Mouse (Mus musculus) forebrain, embryonic 15.5 days (tissue): ENCODE data around the gene Ppfibp2. TPM values are rescaled to one million over a fixed set of nuclear protein-coding genes. Genes with fewer than 3 reads are reported as not detected.

ENCODE experiments used
- ATAC-seq: fragments of 200-750 bp; cut with Nextera tagmentation; replicated peaks from 2 replicates; pipeline ENCODE4 v1.8.0; 2017; ENCODE audit warnings: mild to moderate bottlenecking, moderate TSS enrichment, moderate library complexity
- H3K27ac ChIP-seq: fragments of 300-500 bp; sonication (generic); replicated peaks from 2 replicates; pipeline ENCODE4 v1.5.1; 2015; ENCODE audit warnings: mild to moderate bottlenecking, inconsistent platforms
- H3K27me3 ChIP-seq: fragments of 300-500 bp; sonication (generic); 2 replicates; pipeline ENCODE4 v1.6.1; 2015; ENCODE audit warnings: inconsistent platforms
- H3K36me3 ChIP-seq: fragments of 300-500 bp; sonication (generic); 2 replicates; pipeline ENCODE4 v1.6.1; 2015; ENCODE audit warnings: mild to moderate bottlenecking, inconsistent platforms
- H3K4me1 ChIP-seq: fragments of 300-500 bp; sonication (generic); 2 replicates; pipeline ENCODE4 v1.6.1; 2015; ENCODE audit warnings: inconsistent platforms
- H3K4me2 ChIP-seq: fragments of 300-500 bp; sonication (generic); replicated peaks from 2 replicates; pipeline ENCODE4 v1.6.1; 2015; ENCODE audit warnings: mild to moderate bottlenecking, inconsistent platforms
- H3K4me3 ChIP-seq: fragments of 300-500 bp; sonication (generic); 2 replicates; pipeline ENCODE4 v1.5.1; 2015; ENCODE audit warnings: mild to moderate bottlenecking, inconsistent platforms
- H3K9ac ChIP-seq: fragments of 300-500 bp; sonication (generic); replicated peaks from 2 replicates; pipeline ENCODE4 v1.6.1; 2015; ENCODE audit warnings: mild to moderate bottlenecking, inconsistent platforms
- H3K9me3 ChIP-seq: fragments of 300-500 bp; sonication (generic); 2 replicates; pipeline ENCODE4 v1.6.1; 2016; ENCODE audit warnings: inconsistent platforms
- WGBS: fragments of 180-500 bp; shearing (Covaris S2); methylation state at CpG from one replicate; pipeline ENCODE4 v1.1.7; 2015; ENCODE audit warnings: mixed read lengths; 5-methylcytosine and 5-hydroxymethylcytosine counted together
- polyA plus RNA-seq: library from polyadenylated mRNA; unstranded; fragments of >200 nt; fragmentation: Nextera tagmentation; extraction: Ambion mirVana; gene quantifications from 2 replicates; pipeline ENCODE4 v1.2.1, GENCODE M21; 2015

Ppfibp2 gene
- polyA plus RNA-seq, result 1.3 and 1.6 TPM in 2 replicates

GRCm38 (mm10) chr7:107594857-107595402, at the start of gene Ppfibp2:
Gene Ppfibp2, plus strand, starts transcription at chr7:107595207.
- WGBS, result under 1% methylated on average over 24 of the region's 24 CpGs
- ATAC-seq, result peak; percentile 94
- H3K36me3 ChIP-seq, result no peaks in the 10 kb centered on the region

GRCm38 (mm10) chr7:107547872-107548271, 47.1 kb upstream of the Ppfibp2 start:
- no peaks in the 10 kb centered on the region for H3K36me3 ChIP-seq
- no peaks in the 10 kb centered on the region for H3K9me3 ChIP-seq
- H3K4me2 ChIP-seq, result no peak overlapping the region
- H3K27ac ChIP-seq, result no peak overlapping the region
- ATAC-seq, result no peak
- no peaks in the 10 kb centered on the region for H3K27me3 ChIP-seq
- 94% methylated on average over 3 of the region's 3 CpGs for WGBS
- H3K9ac ChIP-seq, result no peak overlapping the region
- no peak overlapping the region for H3K4me3 ChIP-seq
- H3K4me1 ChIP-seq, result no peaks in the 10 kb centered on the region

More at GRCm38 (mm10) chr7:107594857-107595402, at the start of gene Ppfibp2:
- H3K4me1 ChIP-seq, result peaks cover 13% of the 10 kb centered on the region
- peak within 1 kb of the TSS; percentile 44 for H3K9ac ChIP-seq
- H3K4me2 ChIP-seq, result peak within 1 kb of the TSS; percentile 84
- H3K4me3 ChIP-seq, result peak within 1 kb of the TSS; percentile 56
- no peaks in the 10 kb centered on the region for H3K9me3 ChIP-seq
- H3K27me3 ChIP-seq, result peaks cover 3% of the 10 kb centered on the region; the same call in 1 of the 2 replicates
- no peak within 1 kb of the TSS for H3K27ac ChIP-seq

- no peaks in the 10 kb centered on the region for H3K36me3 ChIP-seq
These were observed 41.5 kb upstream of the Ppfibp2 start for GRCm38 (mm10) chr7:107553461-107553860.

DNA sequence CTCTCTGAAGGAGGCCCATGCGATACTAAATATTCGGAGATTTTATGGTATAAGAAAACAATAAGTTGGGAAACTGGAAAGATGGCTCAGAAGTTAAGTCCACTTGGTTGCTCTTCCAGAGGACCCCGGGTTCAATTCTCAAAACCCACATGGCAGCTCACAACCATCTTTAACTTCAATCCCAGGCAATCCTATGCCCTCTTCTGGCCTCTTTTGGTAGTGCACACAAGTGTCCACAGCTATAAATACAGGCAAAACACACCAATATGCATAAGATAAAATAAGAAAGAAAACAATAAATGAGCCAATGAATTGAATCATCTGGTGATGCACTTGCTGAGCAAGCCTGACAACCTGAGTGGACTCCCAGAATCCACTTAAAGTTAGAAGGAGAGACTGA, 39.1 kb upstream of the Ppfibp2 start:
- Histone ChIP-seq H3K9ac (no peak overlapping the region), H3K9me3 (no peaks in the 10 kb centered on the region), H3K36me3 (no peaks in the 10 kb centered on the region), H3K4me2 (no peak overlapping the region), H3K27me3 (no peaks in the 10 kb centered on the region), H3K4me1 (no peaks in the 10 kb centered on the region), H3K4me3 (no peak overlapping the region), H3K27ac (no peak overlapping the region)
- ATAC-seq, result no peak
- WGBS, result 90% methylated on average over 3 of the region's 3 CpGs

More at GRCm38 (mm10) chr7:107553461-107553860, 41.5 kb upstream of the Ppfibp2 start:
- Histone ChIP-seq H3K4me3 (no peak overlapping the region), H3K4me2 (no peak overlapping the region), H3K9me3 (no peaks in the 10 kb centered on the region), H3K27ac (no peak overlapping the region), H3K27me3 (no peaks in the 10 kb centered on the region), H3K4me1 (no peaks in the 10 kb centered on the region), H3K9ac (no peak overlapping the region)
- WGBS, result 80% methylated on average over 1 of the region's 1 CpGs
- no peak for ATAC-seq

GRCm38 (mm10) chr7:107560675-107561074, 34.3 kb upstream of the Ppfibp2 start:
- H3K4me3 ChIP-seq, result no peak overlapping the region
- H3K27ac ChIP-seq, result no peak overlapping the region
- H3K9ac ChIP-seq, result no peak overlapping the region
- H3K9me3 ChIP-seq, result no peaks in the 10 kb centered on the region
- no peaks in the 10 kb centered on the region for H3K4me1 ChIP-seq
- H3K4me2 ChIP-seq, result no peak overlapping the region
- no peak for ATAC-seq
- no peaks in the 10 kb centered on the region for H3K27me3 ChIP-seq
- H3K36me3 ChIP-seq, result no peaks in the 10 kb centered on the region
- 76% methylated on average over 2 of the region's 2 CpGs for WGBS

GRCm38 (mm10) chr7:107561584-107561983, 33.4 kb upstream of the Ppfibp2 start:
- no peaks in the 10 kb centered on the region for H3K9me3 ChIP-seq
- H3K9ac ChIP-seq, result no peak overlapping the region
- no peak for ATAC-seq
- H3K27ac ChIP-seq, result no peak overlapping the region
- WGBS, result 83% methylated on average over 3 of the region's 3 CpGs
- no peak overlapping the region for H3K4me3 ChIP-seq
- H3K4me2 ChIP-seq, result no peak overlapping the region
- H3K27me3 ChIP-seq, result no peaks in the 10 kb centered on the region
- H3K36me3 ChIP-seq, result no peaks in the 10 kb centered on the region
- no peaks in the 10 kb centered on the region for H3K4me1 ChIP-seq

GRCm38 (mm10) chr7:107563727-107564126, 31.3 kb upstream of the Ppfibp2 start:
- WGBS, result 17% methylated on average over 2 of the region's 2 CpGs
- Histone ChIP-seq H3K27me3 (no peaks in the 10 kb centered on the region), H3K4me1 (no peaks in the 10 kb centered on the region), H3K4me2 (no peak overlapping the region), H3K4me3 (no peak overlapping the region), H3K9me3 (no peaks in the 10 kb centered on the region), H3K9ac (no peak overlapping the region), H3K36me3 (no peaks in the 10 kb centered on the region), H3K27ac (no peak overlapping the region)
- ATAC-seq, result no peak

DNA sequence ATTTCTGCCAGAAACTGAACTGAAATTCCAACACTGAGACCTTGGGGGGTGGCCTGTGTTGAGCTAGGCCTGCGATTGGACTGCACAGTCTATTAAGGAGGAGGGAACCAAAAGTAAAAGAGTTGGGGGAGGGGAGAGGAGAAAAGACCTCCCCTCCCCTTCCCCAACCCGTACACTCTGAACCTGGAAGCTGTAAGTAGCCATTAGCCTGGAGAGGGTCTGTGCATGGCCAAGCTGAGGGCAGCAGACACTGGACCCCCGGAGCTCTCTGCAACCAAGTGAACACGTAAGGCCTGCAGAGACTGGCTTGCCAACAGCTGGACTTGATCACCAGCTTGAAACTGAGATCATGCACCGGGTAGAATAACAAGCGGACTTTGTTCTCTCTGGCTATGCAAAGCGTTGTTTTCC, 27.7 kb upstream of the Ppfibp2 start, which contains the start of gene Olfml1:
Gene Olfml1 (plus strand): TSS at position 186 of the 411 bp plus-strand sequence.
- no peaks in the 10 kb centered on the region for H3K4me1 ChIP-seq
- no peaks in the 10 kb centered on the region for H3K36me3 ChIP-seq
- WGBS, result 57% methylated on average over 7 of the region's 7 CpGs
- no peaks in the 10 kb centered on the region for H3K27me3 ChIP-seq
- H3K4me2 ChIP-seq, result no peak within 1 kb of the TSS
- no peak within 1 kb of the TSS for H3K4me3 ChIP-seq
- H3K27ac ChIP-seq, result no peak within 1 kb of the TSS
- H3K9ac ChIP-seq, result no peak within 1 kb of the TSS
- H3K9me3 ChIP-seq, result no peaks in the 10 kb centered on the region
- no peak for ATAC-seq

GRCm38 (mm10) chr7:107567674-107568073, 27.3 kb upstream of the Ppfibp2 start:
- H3K36me3 ChIP-seq, result no peaks in the 10 kb centered on the region
- no peaks in the 10 kb centered on the region for H3K9me3 ChIP-seq
- no peak overlapping the region for H3K4me3 ChIP-seq
- no peak overlapping the region for H3K9ac ChIP-seq
- H3K27me3 ChIP-seq, result no peaks in the 10 kb centered on the region
- WGBS, result 75% methylated on average over 5 of the region's 5 CpGs
- no peak overlapping the region for H3K4me2 ChIP-seq
- ATAC-seq, result no peak
- H3K4me1 ChIP-seq, result no peaks in the 10 kb centered on the region
- H3K27ac ChIP-seq, result no peak overlapping the region

GRCm38 (mm10) chr7:107568971-107569370, 26.0 kb upstream of the Ppfibp2 start:
- WGBS, result 72% methylated on average over 4 of the region's 4 CpGs
- no peaks in the 10 kb centered on the region for H3K9me3 ChIP-seq
- no peak overlapping the region for H3K4me2 ChIP-seq
- H3K36me3 ChIP-seq, result no peaks in the 10 kb centered on the region
- H3K4me3 ChIP-seq, result no peak overlapping the region
- no peak for ATAC-seq
- H3K9ac ChIP-seq, result no peak overlapping the region
- no peaks in the 10 kb centered on the region for H3K4me1 ChIP-seq
- no peak overlapping the region for H3K27ac ChIP-seq
- no peaks in the 10 kb centered on the region for H3K27me3 ChIP-seq

DNA sequence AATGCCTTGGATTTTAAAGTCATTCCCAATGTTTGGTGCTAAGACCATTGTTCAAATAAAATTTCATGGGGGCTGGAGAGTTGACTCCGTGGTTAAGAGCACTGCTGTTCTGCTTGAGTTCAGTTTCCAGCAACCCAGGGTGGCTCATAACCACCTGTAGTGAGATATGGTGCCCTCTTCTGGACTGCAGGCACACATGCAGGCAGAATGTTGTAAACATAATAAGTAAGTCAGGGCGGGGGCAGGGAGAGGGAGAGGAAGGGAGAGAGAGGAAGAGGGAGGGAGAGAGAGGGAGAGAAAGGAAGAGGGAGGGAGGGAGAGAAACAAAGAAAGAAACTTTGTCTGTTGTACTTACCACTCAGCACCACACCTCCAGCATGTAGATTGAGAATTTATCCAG, 21.2 kb upstream of the Ppfibp2 start:
- Histone ChIP-seq H3K27me3 (no peaks in the 10 kb centered on the region), H3K4me2 (no peak overlapping the region), H3K27ac (no peak overlapping the region), H3K4me1 (no peaks in the 10 kb centered on the region), H3K9ac (no peak overlapping the region), H3K9me3 (no peaks in the 10 kb centered on the region), H3K36me3 (no peaks in the 10 kb centered on the region), H3K4me3 (no peak overlapping the region)
- ATAC-seq, result no peak
- 76% methylated on average over 2 of the region's 2 CpGs for WGBS

DNA sequence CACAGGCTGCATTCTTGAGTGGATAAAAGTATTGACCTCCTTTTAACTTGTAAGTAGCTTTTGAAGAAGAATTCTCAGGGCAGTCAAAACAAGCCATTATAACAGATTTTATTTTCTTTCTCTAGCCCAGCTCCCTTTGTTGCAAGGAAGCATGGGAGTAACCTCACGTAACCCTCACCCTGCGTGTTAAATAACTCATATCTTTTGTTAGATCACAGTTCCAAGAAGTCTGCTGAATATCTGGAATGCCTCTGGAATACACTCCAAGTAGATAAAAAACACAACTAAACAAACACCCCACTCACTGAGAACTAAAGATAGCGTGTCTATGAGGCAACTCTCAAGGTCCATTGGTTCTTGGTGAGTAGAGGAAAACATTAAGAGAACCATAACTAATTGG, 20.7 kb upstream of the Ppfibp2 start:
- no peak overlapping the region for H3K9ac ChIP-seq
- H3K4me1 ChIP-seq, result no peaks in the 10 kb centered on the region
- 70% methylated on average over 3 of the region's 3 CpGs for WGBS
- no peaks in the 10 kb centered on the region for H3K36me3 ChIP-seq
- H3K9me3 ChIP-seq, result no peaks in the 10 kb centered on the region
- H3K27me3 ChIP-seq, result no peaks in the 10 kb centered on the region
- no peak overlapping the region for H3K4me2 ChIP-seq
- H3K4me3 ChIP-seq, result no peak overlapping the region
- no peak for ATAC-seq
- H3K27ac ChIP-seq, result no peak overlapping the region

- no peak overlapping the region for H3K4me3 ChIP-seq
- H3K27me3 ChIP-seq, result peaks cover 3% of the 10 kb centered on the region; the same call in 1 of the 2 replicates
- no peak for ATAC-seq
- 11% methylated on average over 2 of the region's 2 CpGs for WGBS
- no peaks in the 10 kb centered on the region for H3K9me3 ChIP-seq
- H3K4me1 ChIP-seq, result peaks cover 13% of the 10 kb centered on the region
- no peak overlapping the region for H3K27ac ChIP-seq
- H3K36me3 ChIP-seq, result no peaks in the 10 kb centered on the region
- H3K4me2 ChIP-seq, result no peak overlapping the region
- H3K9ac ChIP-seq, result no peak overlapping the region
These were observed 2.4 kb upstream of the Ppfibp2 start for GRCm38 (mm10) chr7:107592641-107593040.
